Comparison of ENCODE assay signal across 11 mouse cellular contexts in the genomic region with DNA sequence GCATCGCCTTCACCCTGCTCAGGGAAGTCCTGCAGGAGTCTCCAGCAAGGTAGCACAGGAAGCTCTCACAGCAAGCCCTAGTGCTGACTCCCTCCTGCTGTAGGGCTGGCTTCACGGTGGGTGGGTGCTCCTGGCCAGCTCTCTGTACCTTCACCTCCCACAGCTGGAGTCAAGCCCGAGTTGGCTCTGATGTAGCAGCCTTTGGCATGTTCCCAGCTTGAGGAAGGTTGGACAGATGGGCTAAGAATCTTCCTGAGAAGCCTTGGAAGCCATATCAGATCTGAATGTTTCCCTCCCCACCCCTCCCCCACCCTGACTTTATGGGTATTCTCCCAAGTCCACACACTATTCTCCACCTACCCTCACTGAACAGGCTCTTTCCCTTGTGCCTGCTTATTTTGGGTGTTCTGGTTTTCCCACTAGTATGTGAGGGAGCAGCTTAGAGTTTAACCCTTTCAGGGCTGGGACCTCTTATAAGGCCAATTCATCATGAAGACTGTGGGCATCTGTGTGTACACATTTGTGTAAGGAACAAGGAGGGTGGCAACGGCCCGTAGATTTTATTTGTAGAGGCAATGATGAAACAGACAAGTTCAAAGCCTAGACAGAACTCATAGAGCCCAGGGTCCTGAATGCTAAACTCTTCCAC. TPM values are rescaled to one million over a fixed set of nuclear protein-coding genes. Genes with fewer than 3 reads are reported as not detected.
DNase-seq lines count a peak whose midpoint lies in the region; ATAC-seq and TF ChIP-seq lines count a peak whose summit lies in the region.
"Had no signal": no experiment of that assay in that cellular context is flagged by ENCODE, and none has a peak within 500 bp of the region (broad histone marks: within the 10 kb centered on the region; RNA-seq: fewer than 3 reads in every experiment).

No protein-coding gene starts in this region.

- DNase-seq in kidney, adult 9 months: peak; percentile 32
- no peak for DNase-seq in embryonic facial prominence, embryonic 10.5 days (ENCODE audit: low spot score)
- DNase-seq in left cerebral cortex, postnatal 4 days: peak; percentile 76
- no peak for DNase-seq in layer of hippocampus, adult 9-10 months (ENCODE audit: low spot score)

- WGBS in kidney, embryonic 14.5 days: 49% methylated on average over 5 of the region's 5 CpGs
- WGBS in embryonic facial prominence, embryonic 10.5 days: 52% methylated on average over 5 of the region's 5 CpGs

- ATAC-seq in kidney, embryonic 14.5 days (ENCODE audit: low FRiP score, low TSS enrichment): no peak
- ATAC-seq in erythroid progenitor cell, adult 5-6 weeks (replicated peaks; ENCODE audit: low FRiP score, poor library complexity, severe bottlenecking): no peak
- ATAC-seq in activated CD4-positive, CD25-positive, alpha-beta regulatory T cell, adult 4 months: no peak
- ATAC-seq: Patski had no signal

- TF ChIP-seq CTCF in E14TG2a.4 (conservative IDR thresholded peaks at IDR 0.05; ENCODE audit: low read length): no peak

- H3K27me3 ChIP-seq in kidney, embryonic 14.5 days (ENCODE audit: control insufficient read depth, insufficient read depth, low read length): peaks cover 6% of the 10 kb centered on the region; the same call in 1 of the 2 replicates
- H3K27me3 ChIP-seq in E14TG2a.4 (ENCODE audit: insufficient read depth, low read length): peaks cover 14% of the 10 kb centered on the region
- peaks cover 16% of the 10 kb centered on the region for H3K27me3 ChIP-seq in embryonic facial prominence, embryonic 10.5 days (replicated peaks; ENCODE audit: low read depth, poor library complexity, severe bottlenecking)
- H3K27me3 ChIP-seq: Patski had no signal

- H3K36me3 ChIP-seq in kidney, embryonic 14.5 days (ENCODE audit: control insufficient read depth, insufficient read depth, low read length): peaks cover 17% of the 10 kb centered on the region
- H3K36me3 ChIP-seq in E14TG2a.4 (ENCODE audit: insufficient read depth, low read length): peaks cover 61% of the 10 kb centered on the region
- H3K36me3 ChIP-seq in embryonic facial prominence, embryonic 10.5 days (replicated peaks): peaks cover 32% of the 10 kb centered on the region

- H3K9me3 ChIP-seq in kidney, embryonic 14.5 days (ENCODE audit: control insufficient read depth, low read length): no peaks in the 10 kb centered on the region
- no peaks in the 10 kb centered on the region for H3K9me3 ChIP-seq in E14TG2a.4 (ENCODE audit: low read length)
- no peaks in the 10 kb centered on the region for H3K9me3 ChIP-seq in embryonic facial prominence, embryonic 10.5 days
- H3K9me3 ChIP-seq: heart, embryonic 12.5 days; megakaryocyte, embryonic 14.5 days had no signal

- no peak overlapping the region for H3K4me2 ChIP-seq in kidney, embryonic 14.5 days (replicated peaks; ENCODE audit: low read depth, low read length)
- H3K4me2 ChIP-seq: heart, embryonic 12.5 days had no signal

- no peak overlapping the region; the same call in 1 of the 2 replicates for H3K9ac ChIP-seq in kidney, embryonic 14.5 days (ENCODE audit: low read depth, low read length)
- H3K9ac ChIP-seq: heart, embryonic 12.5 days had no signal

- intact Hi-C loops in left cerebral cortex, postnatal 4 days (cut with DNase I): no loop called here

- peaks cover 6% of the 10 kb centered on the region; the same call in 1 of the 2 replicates for H3K4me1 ChIP-seq in kidney, embryonic 14.5 days (ENCODE audit: control insufficient read depth, insufficient read depth, low read length)
- H3K4me1 ChIP-seq in E14TG2a.4 (replicated peaks; ENCODE audit: low read depth, low read length): peaks cover 72% of the 10 kb centered on the region
- peaks cover 42% of the 10 kb centered on the region for H3K4me1 ChIP-seq in embryonic facial prominence, embryonic 10.5 days

- H3K4me3 ChIP-seq in kidney, embryonic 14.5 days (ENCODE audit: low read length): no peak overlapping the region
- H3K4me3 ChIP-seq in E14TG2a.4 (replicated peaks; ENCODE audit: low read length): peak overlapping the region; percentile 84; the same call in 1 of the 2 replicates
- H3K4me3 ChIP-seq in embryonic facial prominence, embryonic 10.5 days: no peak overlapping the region

- no peak overlapping the region for H3K27ac ChIP-seq in kidney, embryonic 14.5 days (ENCODE audit: low read depth, low read length)
- 0 out of 2 replicates have a peak overlapping the region, but pooled peaks have one; percentile 41 for H3K27ac ChIP-seq in embryonic facial prominence, embryonic 10.5 days (replicated peaks)

RNA-seq across cellular contexts. Expression of gene Necab3, which starts 1.4 kb away (rescaled TPM):
- 2.4 and 2.5 TPM in 2 replicates for polyA plus RNA-seq in kidney, embryonic 14.5 days (2014; fragmentation: Nextera tagmentation; extraction: Ambion mirVana)
- polyA plus RNA-seq in embryonic facial prominence, embryonic 10.5 days (2016; fragmentation: Nextera tagmentation; extraction: Ambion mirVana): 3.2 and 3.6 TPM in 2 replicates
- 10 to 100 TPM; 23.6 to 24.1 TPM for total RNA-seq in left cerebral cortex, postnatal 4 days (2021)
- 1.8 TPM in 1 of 2 replicates, not detected in the other for total RNA-seq in erythroid progenitor cell, adult 5-6 weeks (2015; ENCODE audit: low replicate concordance)
- total RNA-seq in erythroid progenitor cell, adult 5-6 weeks (2017; ENCODE audit: low replicate concordance): 1.9 and 3.6 TPM in 2 replicates
- polyA plus RNA-seq in activated CD4-positive, CD25-positive, alpha-beta regulatory T cell, adult 4 months (2017; shearing (Covaris generic)): 1 to 10 TPM in 1 of 2 experiments, under 1 TPM in 1; 0.27 to 1.4 TPM

RNA-seq across cellular contexts. Expression of gene Actl10, which starts 5.7 kb away (rescaled TPM):
- not detected in 2 replicates for polyA plus RNA-seq in kidney, embryonic 14.5 days (2014; fragmentation: Nextera tagmentation; extraction: Ambion mirVana)
- 0.19 and 0.33 TPM in 2 replicates for polyA plus RNA-seq in embryonic facial prominence, embryonic 10.5 days (2016; fragmentation: Nextera tagmentation; extraction: Ambion mirVana)
- under 1 TPM in 1 of 2 experiments, not detected in 1; 0.26 TPM for total RNA-seq in left cerebral cortex, postnatal 4 days (2021)
- total RNA-seq in erythroid progenitor cell, adult 5-6 weeks (2015; ENCODE audit: low replicate concordance): not detected in 2 replicates
- not detected in 2 replicates for total RNA-seq in erythroid progenitor cell, adult 5-6 weeks (2017; ENCODE audit: low replicate concordance)
- not detected for polyA plus RNA-seq in activated CD4-positive, CD25-positive, alpha-beta regulatory T cell, adult 4 months (2017; shearing (Covaris generic))
- polyA plus RNA-seq: Patski had no signal

RNA-seq across cellular contexts. Expression of gene 1700003F12Rik, which starts 10.4 kb away (rescaled TPM):
- 0.54 and 0.89 TPM in 2 replicates for polyA plus RNA-seq in kidney, embryonic 14.5 days (2014; fragmentation: Nextera tagmentation; extraction: Ambion mirVana)
- polyA plus RNA-seq in embryonic facial prominence, embryonic 10.5 days (2016; fragmentation: Nextera tagmentation; extraction: Ambion mirVana): 1.3 and 2.9 TPM in 2 replicates
- 1 to 10 TPM in 1 of 2 experiments, under 1 TPM in 1; 0.98 to 1.4 TPM for total RNA-seq in left cerebral cortex, postnatal 4 days (2021)
- not detected in 2 replicates for total RNA-seq in erythroid progenitor cell, adult 5-6 weeks (2015; ENCODE audit: low replicate concordance)
- total RNA-seq in erythroid progenitor cell, adult 5-6 weeks (2017; ENCODE audit: low replicate concordance): not detected in 2 replicates
- not detected for polyA plus RNA-seq in activated CD4-positive, CD25-positive, alpha-beta regulatory T cell, adult 4 months (2017; shearing (Covaris generic))

RNA-seq across cellular contexts. Expression of gene E2f1, which starts 12.4 kb away (rescaled TPM):
- 10.0 and 11.3 TPM in 2 replicates for polyA plus RNA-seq in kidney, embryonic 14.5 days (2014; fragmentation: Nextera tagmentation; extraction: Ambion mirVana)
- 25.2 and 26.0 TPM in 2 replicates for polyA plus RNA-seq in embryonic facial prominence, embryonic 10.5 days (2016; fragmentation: Nextera tagmentation; extraction: Ambion mirVana)
- total RNA-seq in left cerebral cortex, postnatal 4 days (2021): 10 to 100 TPM; 10.8 to 11.9 TPM
- 11.7 and 27.8 TPM in 2 replicates for total RNA-seq in erythroid progenitor cell, adult 5-6 weeks (2015; ENCODE audit: low replicate concordance)
- 11.9 and 17.5 TPM in 2 replicates for total RNA-seq in erythroid progenitor cell, adult 5-6 weeks (2017; ENCODE audit: low replicate concordance)
- polyA plus RNA-seq in activated CD4-positive, CD25-positive, alpha-beta regulatory T cell, adult 4 months (2017; shearing (Covaris generic)): 1 to 10 TPM in 1 of 2 experiments, under 1 TPM in 1; 0.91 to 2.3 TPM

RNA-seq across cellular contexts. Expression of gene Pxmp4, which starts 46.2 kb away (rescaled TPM):
- 20.4 and 25.9 TPM in 2 replicates for polyA plus RNA-seq in kidney, embryonic 14.5 days (2014; fragmentation: Nextera tagmentation; extraction: Ambion mirVana)
- polyA plus RNA-seq in embryonic facial prominence, embryonic 10.5 days (2016; fragmentation: Nextera tagmentation; extraction: Ambion mirVana): 11.6 and 13.8 TPM in 2 replicates
- total RNA-seq in left cerebral cortex, postnatal 4 days (2021): 10 to 100 TPM; 11.8 to 12.2 TPM
- total RNA-seq in erythroid progenitor cell, adult 5-6 weeks (2015; ENCODE audit: low replicate concordance): 15.5 and 22.7 TPM in 2 replicates
- 14.4 and 17.0 TPM in 2 replicates for total RNA-seq in erythroid progenitor cell, adult 5-6 weeks (2017; ENCODE audit: low replicate concordance)
- 10 to 100 TPM; 20.5 to 23.2 TPM for polyA plus RNA-seq in activated CD4-positive, CD25-positive, alpha-beta regulatory T cell, adult 4 months (2017; shearing (Covaris generic))

Comparison
In these comparisons a context has a peak if more than half of its experiments do, and no peak if none do; other contexts are left out.
1. DNase-seq: peak in kidney, adult 9 months (single experiment) and left cerebral cortex, postnatal 4 days (single experiment); none in embryonic facial prominence, embryonic 10.5 days (single experiment) and layer of hippocampus, adult 9-10 months (single experiment).